Mouse (Mus musculus) Patski (cell line): ENCODE measurements at regions not wholly inside any gene's neighbourhood (a gene's known extent, or its start where the extent isn't known, plus 50 kb on each side); places are given as distances from the start of the nearest gene placed in this dataset.

Experiments used
- ATAC-seq: fragments of 100-300 bp; one replicate; pipeline ENCODE4 v1.8.0; 2021
- CTCF ChIA-PET: fragments of 350-600 bp; sonication (Branson Sonifier 250); formaldehyde crosslinking; loops from one replicate; lab custom pipeline; 2022; ENCODE audit warnings: inconsistent platforms; lab: Charles Lee
- POLR2A ChIA-PET: fragments of 350-600 bp; sonication (Branson Sonifier 250); formaldehyde crosslinking; loops from one replicate; lab custom pipeline; 2022; ENCODE audit warnings: antibody characterized with exemption, inconsistent platforms; lab: Charles Lee
- DNase-seq: peaks from one replicate; pipeline ENCODE4 v3.0.0-alpha.2; 2011; ENCODE audit warnings: low read depth, low spot score
- H3K27me3 ChIP-seq: fragments of 371-371 bp; one replicate; pipeline ENCODE4 v1.5.1; 2021
- CTCF ChIP-seq: fragments of 100-300 bp; IDR thresholded peaks from one replicate; pipeline ENCODE4 v1.5.1; 2021
- in situ Hi-C: fragments of 300-500 bp; cut with MboI; formaldehyde crosslinking; loops from 3 replicates; pipeline ENCODE4 v1.11.1; 2018; ENCODE audit warnings: low pct_unique_long_range_greater_than_20kb, mixed read lengths

DNA sequence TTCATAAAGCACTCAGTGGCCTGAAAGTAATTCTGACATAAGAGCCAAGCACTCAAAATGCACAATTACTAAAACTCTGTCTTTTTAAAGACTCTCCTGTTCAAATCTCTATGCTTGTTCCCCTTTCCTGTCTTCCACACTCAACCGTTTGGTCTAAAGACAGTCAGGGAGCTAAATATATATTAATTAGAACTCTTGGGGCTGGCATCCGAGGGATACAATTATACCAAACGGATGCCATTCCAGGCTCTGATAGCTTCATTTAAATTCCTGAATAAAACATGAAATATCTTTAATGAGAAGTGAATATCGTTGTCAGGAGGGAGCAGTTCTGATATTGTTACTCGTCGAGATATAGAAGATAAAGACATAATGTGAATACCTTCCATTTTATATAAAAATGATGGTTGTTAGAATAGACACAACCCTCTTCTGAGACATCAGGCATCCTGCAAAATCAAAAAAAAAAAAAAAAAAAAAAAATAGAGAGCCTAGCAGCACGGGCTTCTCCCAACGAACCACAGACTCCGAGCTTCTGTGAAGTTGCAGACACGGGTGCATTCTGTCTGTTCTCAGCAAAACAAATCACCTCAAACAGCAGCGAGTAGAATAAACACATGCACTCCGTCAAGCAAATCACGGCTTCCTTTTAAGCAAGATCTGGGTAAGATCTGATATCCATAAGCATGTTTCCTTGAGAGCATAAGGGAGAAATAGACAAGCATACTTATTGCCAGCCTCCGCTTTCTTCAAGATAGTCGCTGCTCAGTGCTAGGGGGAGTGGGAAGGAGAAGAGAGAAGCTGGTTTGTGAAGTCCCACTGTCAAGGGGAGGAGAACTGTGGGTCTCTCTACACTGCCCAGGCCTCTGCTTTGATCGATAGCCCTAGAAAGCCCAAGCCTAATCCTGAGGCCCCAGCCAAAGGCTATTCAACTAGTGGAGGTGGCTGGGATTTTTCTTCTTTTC is 363.0 kb downstream of the Mctp2 start:
- peaks cover 17% of the 10 kb centered on the region for H3K27me3 ChIP-seq
- ChIA-PET POLR2A (no interaction called here), CTCF (no interaction called here)
- no peak for ATAC-seq
- in situ Hi-C loops = no loop called here
- no peak for TF ChIP-seq CTCF
- no peak for DNase-seq

DNA sequence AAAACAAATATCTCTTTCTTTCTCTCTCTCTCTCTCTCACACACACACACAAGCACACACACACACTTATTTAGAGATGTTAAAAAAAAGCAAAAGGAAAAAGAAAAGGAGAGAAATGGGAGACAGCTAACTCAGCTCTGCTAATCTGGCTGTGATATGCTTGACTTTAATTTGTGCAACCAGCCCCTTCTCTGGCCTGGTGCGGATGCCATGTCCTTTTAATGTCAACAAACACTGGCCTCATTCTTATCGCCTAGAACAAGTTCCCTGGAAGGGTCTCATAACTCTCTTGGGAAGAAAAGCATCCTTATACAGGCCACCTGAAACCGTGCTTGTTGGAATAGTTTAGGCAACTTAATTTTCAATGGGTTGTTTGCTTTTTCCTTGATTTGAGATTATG is 368.7 kb downstream of the Mctp2 start:
- ATAC-seq = no peak
- H3K27me3 ChIP-seq = peaks cover 11% of the 10 kb centered on the region
- CTCF ChIA-PET = interaction anchor here (1.0 kb wide), 1 partner anchor 8 kb away, joined by 3 read pairs; no protein-coding TSS in a partner anchor
- POLR2A ChIA-PET = no interaction called here
- in situ Hi-C loops = no loop called here
- DNase-seq = no peak
- no peak for TF ChIP-seq CTCF

DNA sequence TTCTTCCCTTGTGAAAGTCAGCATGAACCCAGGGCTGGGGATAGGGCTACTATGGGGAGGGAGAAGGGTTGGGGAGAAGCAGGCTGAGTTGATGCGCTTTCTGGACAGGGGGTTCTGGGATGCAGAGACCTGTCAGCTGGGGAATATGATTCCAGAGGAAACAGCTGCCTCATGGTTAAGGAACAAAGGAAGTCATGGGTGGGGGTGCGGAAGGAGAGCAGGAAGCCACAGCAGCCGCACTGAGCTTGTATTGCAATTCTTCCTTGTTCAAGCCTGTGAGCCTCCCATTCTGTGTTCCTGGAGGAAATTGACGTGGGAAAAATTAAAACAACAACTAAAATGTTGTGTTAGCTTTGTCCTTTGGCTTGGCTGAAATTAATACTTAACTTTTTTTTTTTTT is 369.7 kb downstream of the Mctp2 start:
- POLR2A ChIA-PET = no interaction called here
- no peak for ATAC-seq
- TF ChIP-seq CTCF = no peak
- CTCF ChIA-PET = interaction anchor here (1.0 to 1.1 kb wide), 2 partner anchors 9 to 18 kb away, joined by 3 read pairs; no protein-coding TSS in a partner anchor
- peaks cover 8% of the 10 kb centered on the region for H3K27me3 ChIP-seq
- in situ Hi-C loops = no loop called here
- no peak for DNase-seq
